Mouse (Mus musculus) lung, embryonic 16.5 days (tissue): Measurements from ENCODE around the gene Atg7. TPM values are rescaled to one million over a fixed set of nuclear protein-coding genes. Genes with fewer than 3 reads are reported as not detected.

ENCODE experiments used
- ATAC-seq: fragments of 200-750 bp; cut with Nextera tagmentation; 2 replicates; pipeline ENCODE4 v1.8.0; 2017; ENCODE audit warnings: low read depth, mild to moderate bottlenecking, moderate library complexity
- H3K27ac ChIP-seq: fragments of 300-500 bp; sonication (generic); 2 replicates; pipeline ENCODE4 v1.5.1; 2014; ENCODE audit warnings: mild to moderate bottlenecking, control low read depth, low read length
- H3K27me3 ChIP-seq: fragments of 300-500 bp; sonication (generic); 2 replicates; pipeline ENCODE4 v1.6.1; 2014; ENCODE audit warnings: low read depth, low read length, mixed read lengths; ENCODE audit not compliant: control insufficient read depth, insufficient read depth
- H3K36me3 ChIP-seq: fragments of 300-500 bp; sonication (generic); 2 replicates; pipeline ENCODE4 v1.6.1; 2014; ENCODE audit warnings: low read length; ENCODE audit not compliant: control insufficient read depth, insufficient read depth
- H3K4me1 ChIP-seq: fragments of 300-500 bp; sonication (generic); replicated peaks from 2 replicates; pipeline ENCODE4 v1.6.1; 2014; ENCODE audit warnings: low read length, mixed read lengths; ENCODE audit not compliant: control insufficient read depth, insufficient read depth
- H3K4me2 ChIP-seq: fragments of 300-500 bp; sonication (generic); 2 replicates; pipeline ENCODE4 v1.6.1; 2014; ENCODE audit warnings: low read depth, low read length, control low read depth
- H3K4me3 ChIP-seq: fragments of 300-500 bp; sonication (generic); 2 replicates; pipeline ENCODE4 v1.5.1; 2014; ENCODE audit warnings: mild to moderate bottlenecking, low read length, control low read depth
- H3K9ac ChIP-seq: fragments of 300-500 bp; sonication (generic); 2 replicates; pipeline ENCODE4 v1.6.1; 2014; ENCODE audit warnings: low read length, control low read depth
- H3K9me3 ChIP-seq: fragments of 300-500 bp; sonication (generic); 2 replicates; pipeline ENCODE4 v1.6.1; 2016; ENCODE audit warnings: low read length; ENCODE audit not compliant: control insufficient read depth
- WGBS: fragments of 180-500 bp; shearing (Covaris S2); extraction: QIAGEN DNeasy Blood & Tissue Kit; methylation state at CpG from one replicate; pipeline ENCODE4 v1.1.7; 2014; 5-methylcytosine and 5-hydroxymethylcytosine counted together
- polyA plus RNA-seq: library from polyadenylated mRNA; unstranded; fragments of >200 nt; fragmentation: Nextera tagmentation; extraction: Ambion mirVana; gene quantifications from 2 replicates; pipeline ENCODE4 v1.2.1, GENCODE M21; 2015

Atg7 gene
- polyA plus RNA-seq, 1 experiment from 2014 or later: 24.9 TPM

DNA sequence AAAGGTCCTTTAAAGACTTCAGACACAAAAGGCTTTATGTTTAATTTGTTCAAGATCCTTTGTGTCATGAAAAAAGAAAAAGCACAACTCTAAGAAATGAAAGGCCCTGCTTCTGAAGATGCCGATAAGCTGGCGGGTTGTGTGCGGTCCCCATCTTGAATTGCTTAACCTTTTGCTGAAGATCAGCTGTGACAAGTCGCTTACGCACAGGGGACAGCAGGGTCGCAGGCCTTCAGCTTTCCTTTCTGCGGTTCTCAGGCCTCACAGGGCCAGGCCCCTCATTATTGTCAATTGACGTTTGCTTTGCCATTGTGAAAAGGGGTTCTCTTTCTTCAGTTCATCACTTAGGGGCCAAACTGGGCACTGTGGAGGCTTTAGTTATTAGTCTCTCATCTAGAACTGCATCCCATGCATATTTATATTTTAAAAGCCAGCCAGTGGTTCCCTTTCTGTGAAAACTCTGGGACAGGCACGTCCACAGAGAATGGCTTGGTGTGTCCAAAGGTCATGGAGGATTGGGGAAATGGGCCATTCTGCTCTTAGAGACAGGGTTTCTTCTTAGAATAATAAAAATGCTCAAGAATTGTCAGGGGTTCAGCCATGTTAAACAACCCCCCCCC lies 39.3 kb downstream of the Atg7 start:
- ATAC-seq: no peak
- Histone ChIP-seq H3K4me2 (no peak overlapping the region), H3K9me3 (no peaks in the 10 kb centered on the region), H3K27ac (no peak overlapping the region), H3K4me3 (no peak overlapping the region), H3K4me1 (no peaks in the 10 kb centered on the region), H3K27me3 (no peaks in the 10 kb centered on the region), H3K36me3 (no peaks in the 10 kb centered on the region), H3K9ac (no peak overlapping the region)
- 67% methylated on average over 9 of the region's 9 CpGs for WGBS

DNA sequence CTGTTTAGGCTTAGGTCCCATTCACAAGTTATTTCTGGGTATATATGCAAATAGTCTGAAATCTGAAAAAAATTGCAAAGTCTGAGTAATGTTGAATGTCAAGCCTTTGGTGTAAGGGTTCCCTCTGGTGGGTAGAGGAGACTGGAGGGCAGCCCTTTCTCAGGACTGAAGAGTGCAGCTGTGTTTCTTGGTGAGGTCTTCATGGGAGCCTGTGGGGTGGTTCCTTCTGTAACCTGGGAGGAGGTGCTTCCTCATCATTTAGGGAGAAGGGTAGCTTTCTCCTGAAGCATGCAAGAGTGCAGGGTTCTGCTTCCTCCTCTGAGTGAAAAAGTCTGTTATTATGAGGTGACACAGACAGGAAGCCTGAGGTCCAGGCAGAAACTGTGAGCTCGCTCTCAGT lies 40.8 kb downstream of the Atg7 start:
- H3K27ac ChIP-seq: no peak overlapping the region
- H3K36me3 ChIP-seq: no peaks in the 10 kb centered on the region
- no peak overlapping the region for H3K4me3 ChIP-seq
- H3K4me1 ChIP-seq: no peaks in the 10 kb centered on the region
- ATAC-seq: no peak
- WGBS: 86% methylated on average over 1 of the region's 1 CpGs
- no peak overlapping the region for H3K4me2 ChIP-seq
- H3K9me3 ChIP-seq: no peaks in the 10 kb centered on the region
- no peaks in the 10 kb centered on the region for H3K27me3 ChIP-seq
- H3K9ac ChIP-seq: no peak overlapping the region

DNA sequence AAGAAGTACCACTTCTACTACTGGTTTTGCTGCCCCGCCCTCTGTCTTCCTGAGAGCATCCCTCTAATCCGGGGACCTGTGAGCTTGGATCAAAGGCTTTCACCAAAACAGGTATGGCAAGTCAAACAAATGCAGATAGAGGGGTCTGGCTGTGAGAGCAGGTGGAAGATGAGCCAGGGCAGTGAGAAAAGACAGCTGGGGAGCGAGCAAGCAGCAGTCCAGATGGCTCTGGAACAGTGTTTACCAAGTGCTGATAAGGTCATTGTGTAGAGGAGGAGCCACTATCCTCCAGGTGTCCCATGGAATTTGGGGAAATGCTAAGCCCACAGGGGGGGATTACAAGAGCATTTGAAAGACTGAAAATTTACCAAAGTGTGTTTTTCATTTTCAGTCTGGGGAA lies 41.5 kb downstream of the Atg7 start:
- H3K9ac ChIP-seq: no peak overlapping the region
- no peak overlapping the region for H3K4me3 ChIP-seq
- H3K9me3 ChIP-seq: no peaks in the 10 kb centered on the region
- H3K36me3 ChIP-seq: no peaks in the 10 kb centered on the region
- no peaks in the 10 kb centered on the region for H3K27me3 ChIP-seq
- H3K4me1 ChIP-seq: no peaks in the 10 kb centered on the region; the same call in 1 of the 2 replicates
- WGBS: 33% methylated on average over 3 of the region's 3 CpGs
- H3K27ac ChIP-seq: no peak overlapping the region
- ATAC-seq: no peak
- H3K4me2 ChIP-seq: no peak overlapping the region

DNA sequence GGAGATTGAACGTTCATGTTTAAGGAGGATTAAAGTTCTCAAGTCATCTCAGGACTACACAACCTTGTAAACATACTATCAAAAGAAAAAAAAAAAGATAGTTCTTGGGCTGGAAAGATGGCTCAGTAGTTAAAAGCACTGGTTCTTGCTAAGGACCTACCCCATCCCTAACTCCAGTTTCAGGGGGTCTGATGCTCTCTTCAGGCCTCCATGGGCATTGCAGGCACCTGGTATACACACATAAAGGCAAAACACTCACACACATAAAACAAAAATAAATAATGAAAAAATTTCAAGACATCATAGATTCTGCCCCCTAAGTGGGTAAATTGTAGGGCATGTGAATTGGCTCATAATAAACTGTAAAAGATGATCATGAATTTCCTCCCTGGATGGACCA lies 42.5 kb downstream of the Atg7 start:
- H3K36me3 ChIP-seq: no peaks in the 10 kb centered on the region
- 74% methylated on average over 1 of the region's 1 CpGs for WGBS

DNA sequence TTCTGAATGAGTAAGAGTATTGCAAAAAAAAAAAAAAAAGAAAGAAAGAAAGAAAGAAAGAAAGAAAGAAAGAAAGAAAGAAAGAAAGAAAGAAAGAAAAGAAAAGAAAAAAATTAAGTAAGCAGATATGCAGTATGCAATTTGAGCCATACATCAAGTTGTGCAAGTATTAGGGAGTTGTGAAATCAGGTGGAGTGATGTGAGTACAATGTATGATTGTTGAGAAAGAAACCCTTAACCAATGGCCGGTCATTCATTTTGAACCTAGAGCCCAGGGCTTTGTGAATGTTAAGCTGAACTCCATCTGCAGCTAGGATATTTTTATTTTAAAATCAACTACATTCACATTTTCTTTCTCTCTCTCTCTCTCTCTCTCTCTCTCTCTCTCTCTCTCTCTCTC lies 44.1 kb downstream of the Atg7 start:
- 64% methylated on average over 1 of the region's 1 CpGs for WGBS

More for the DNA sequence above, 42.5 kb downstream of the Atg7 start:
- no peaks in the 10 kb centered on the region for H3K9me3 ChIP-seq
- no peak overlapping the region for H3K27ac ChIP-seq
- no peak overlapping the region for H3K9ac ChIP-seq
- H3K4me1 ChIP-seq: peaks cover 5% of the 10 kb centered on the region
- no peak for ATAC-seq
- H3K4me2 ChIP-seq: no peak overlapping the region
- no peaks in the 10 kb centered on the region for H3K27me3 ChIP-seq
- H3K4me3 ChIP-seq: no peak overlapping the region

DNA sequence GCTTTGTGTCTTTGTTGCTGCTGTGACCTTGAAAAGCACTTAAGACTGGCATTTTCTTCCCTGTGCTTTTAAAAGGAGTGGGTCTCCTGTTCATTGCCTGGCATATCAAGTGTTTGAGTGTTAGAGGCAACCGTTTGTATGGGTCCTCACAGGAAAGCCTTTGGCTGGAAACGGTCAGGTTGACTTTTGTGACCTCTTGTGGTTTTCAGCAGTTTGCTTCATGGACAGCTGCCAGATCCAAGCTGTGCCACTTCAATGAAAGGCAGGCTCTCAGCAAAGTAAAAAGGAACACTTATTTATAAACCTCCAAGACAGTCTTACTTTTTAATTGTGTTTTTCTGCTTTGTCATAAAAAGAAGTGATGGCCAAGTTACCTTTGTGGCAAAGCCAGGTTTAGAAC lies 47.8 kb downstream of the Atg7 start:
- peak overlapping the region; percentile 28 for H3K27ac ChIP-seq
- WGBS: 10% methylated on average over 2 of the region's 2 CpGs

More for the DNA sequence above, 44.1 kb downstream of the Atg7 start:
- Histone ChIP-seq H3K4me1 (peaks cover 13% of the 10 kb centered on the region), H3K4me2 (no peak overlapping the region), H3K36me3 (no peaks in the 10 kb centered on the region), H3K9me3 (no peaks in the 10 kb centered on the region), H3K27ac (no peak overlapping the region), H3K27me3 (no peaks in the 10 kb centered on the region), H3K9ac (no peak overlapping the region), H3K4me3 (no peak overlapping the region)
- no peak for ATAC-seq

DNA sequence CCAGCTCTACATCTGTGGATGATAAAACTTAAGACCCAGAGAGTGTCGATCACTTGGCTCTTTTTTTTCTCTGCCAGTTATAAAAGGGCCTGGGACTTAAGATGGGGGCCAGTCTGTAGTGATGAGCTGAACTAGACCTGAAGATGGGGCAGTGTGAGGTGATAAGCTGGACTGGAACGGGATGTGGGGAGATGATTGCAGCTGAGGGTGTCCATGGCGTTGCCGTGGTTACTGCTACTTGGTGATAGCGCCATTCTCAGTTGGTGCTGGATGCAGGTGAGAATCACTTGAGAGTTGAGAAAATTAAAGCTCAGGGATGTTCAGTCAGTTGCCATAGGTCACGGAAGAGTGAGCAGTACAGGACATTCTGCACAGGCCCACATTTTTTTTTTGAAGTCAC lies 48.6 kb downstream of the Atg7 start:
- H3K4me2 ChIP-seq: no peak overlapping the region
- no peaks in the 10 kb centered on the region for H3K36me3 ChIP-seq
- no peaks in the 10 kb centered on the region for H3K9me3 ChIP-seq
- WGBS: 79% methylated on average over 6 of the region's 6 CpGs
- no peaks in the 10 kb centered on the region for H3K27me3 ChIP-seq
- peaks cover 18% of the 10 kb centered on the region for H3K4me1 ChIP-seq
- ATAC-seq: no peak
- no peak overlapping the region for H3K4me3 ChIP-seq
- H3K27ac ChIP-seq: no peak overlapping the region
- H3K9ac ChIP-seq: no peak overlapping the region

More for the DNA sequence above, 47.8 kb downstream of the Atg7 start:
- H3K4me3 ChIP-seq: no peak overlapping the region
- H3K36me3 ChIP-seq: no peaks in the 10 kb centered on the region
- H3K4me1 ChIP-seq: peaks cover 18% of the 10 kb centered on the region
- no peak overlapping the region for H3K4me2 ChIP-seq
- ATAC-seq: peak; percentile 71
- no peaks in the 10 kb centered on the region for H3K9me3 ChIP-seq
- no peak overlapping the region for H3K9ac ChIP-seq
- H3K27me3 ChIP-seq: no peaks in the 10 kb centered on the region

DNA sequence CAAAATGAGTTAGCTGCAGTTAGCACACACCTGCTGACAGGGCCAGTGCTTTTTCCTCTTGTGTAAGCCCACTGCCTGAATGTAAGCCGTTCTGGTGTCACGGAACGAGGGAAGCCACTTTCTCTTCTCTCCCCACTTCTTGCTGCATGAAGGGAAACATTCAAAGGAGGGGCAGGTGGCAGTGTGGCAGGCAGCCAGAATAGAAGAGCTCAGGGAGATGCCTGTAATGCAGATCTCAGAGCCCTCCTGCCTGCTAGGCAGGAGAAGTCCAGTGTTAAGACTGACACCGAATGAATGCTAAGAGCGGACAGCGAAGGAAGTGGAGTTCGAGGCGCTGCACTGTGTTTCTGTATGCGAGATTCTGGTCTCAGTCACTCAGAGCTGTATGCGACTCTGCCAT lies 49.8 kb downstream of the Atg7 start:
- Histone ChIP-seq H3K4me1 (peaks cover 18% of the 10 kb centered on the region), H3K27ac (no peak overlapping the region), H3K4me2 (no peak overlapping the region), H3K4me3 (no peak overlapping the region), H3K9me3 (no peaks in the 10 kb centered on the region), H3K36me3 (no peaks in the 10 kb centered on the region), H3K9ac (no peak overlapping the region), H3K27me3 (no peaks in the 10 kb centered on the region)
- 73% methylated on average over 10 of the region's 10 CpGs for WGBS
- ATAC-seq: no peak

DNA sequence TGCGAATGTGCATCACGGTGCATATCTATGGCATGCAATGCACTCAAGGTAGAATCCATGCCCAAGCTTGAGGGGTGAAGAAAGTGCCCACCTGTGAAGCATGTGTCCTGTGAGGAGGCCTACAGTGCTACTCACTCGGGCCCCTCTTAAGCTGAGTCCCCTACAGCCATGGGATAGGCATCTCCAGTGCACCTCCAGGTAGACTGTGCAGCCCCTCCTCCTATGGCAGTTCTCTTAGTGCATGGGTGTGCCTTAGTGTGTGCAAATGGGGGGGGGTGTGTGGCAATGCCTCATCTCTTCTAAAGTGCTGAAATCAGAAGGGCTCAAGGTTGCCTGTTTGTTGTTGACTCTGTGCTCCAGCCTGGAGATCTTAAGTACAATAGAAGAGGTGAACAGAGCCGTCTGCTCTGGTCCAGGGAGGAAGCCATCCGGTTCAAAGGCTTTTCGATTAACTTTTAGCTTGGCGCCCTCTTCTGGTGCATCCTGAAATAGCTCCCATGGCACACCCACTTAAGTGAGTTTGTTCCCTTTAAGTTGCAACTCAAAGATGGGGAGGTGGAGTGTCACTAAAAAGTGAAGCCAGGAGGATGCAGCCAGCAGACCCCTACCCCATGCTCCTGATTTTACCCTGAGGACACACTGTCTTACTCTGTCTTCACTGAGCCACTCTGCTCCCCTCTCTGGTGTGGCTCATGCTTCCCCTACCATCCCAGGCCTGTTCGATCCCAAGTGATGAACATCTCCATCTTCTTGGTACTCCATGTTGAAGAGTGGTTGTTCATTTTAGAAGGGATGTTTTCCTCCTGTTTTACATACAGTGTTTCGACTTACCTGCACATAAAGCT lies 55.0 kb downstream of the Atg7 start:
- H3K27me3 ChIP-seq: no peaks in the 10 kb centered on the region
- peaks cover under 1% of the 10 kb centered on the region; the same call in 1 of the 2 replicates for H3K4me1 ChIP-seq
- no peaks in the 10 kb centered on the region for H3K36me3 ChIP-seq
- H3K9me3 ChIP-seq: 0 out of 2 replicates have a peak, but pooled peaks cover 2% of the 10 kb centered on the region
- no peak overlapping the region for H3K4me2 ChIP-seq
- 42% methylated on average over 9 of the region's 9 CpGs for WGBS
- H3K27ac ChIP-seq: no peak overlapping the region
- H3K9ac ChIP-seq: no peak overlapping the region
- H3K4me3 ChIP-seq: no peak overlapping the region
- ATAC-seq: peak; percentile 63; the same call in 1 of the 2 replicates
